Mouse (Mus musculus) kidney, postnatal 4 days (tissue): ENCODE measurements around the gene Cdc25a.

Experiments
- DNase-seq, 2 experiments: peaks; one replicate each; pipeline ENCODE4 v3.0.0; 2021; ENCODE audit warnings: mixed read lengths in 2 of 2

Gene Cdc25a

GRCm38 (mm10) chr9:109932756-109933375 lies 57.5 kb downstream of the Cdc25a start:
- peak; percentile 52 to 62 for DNase-seq

DNA sequence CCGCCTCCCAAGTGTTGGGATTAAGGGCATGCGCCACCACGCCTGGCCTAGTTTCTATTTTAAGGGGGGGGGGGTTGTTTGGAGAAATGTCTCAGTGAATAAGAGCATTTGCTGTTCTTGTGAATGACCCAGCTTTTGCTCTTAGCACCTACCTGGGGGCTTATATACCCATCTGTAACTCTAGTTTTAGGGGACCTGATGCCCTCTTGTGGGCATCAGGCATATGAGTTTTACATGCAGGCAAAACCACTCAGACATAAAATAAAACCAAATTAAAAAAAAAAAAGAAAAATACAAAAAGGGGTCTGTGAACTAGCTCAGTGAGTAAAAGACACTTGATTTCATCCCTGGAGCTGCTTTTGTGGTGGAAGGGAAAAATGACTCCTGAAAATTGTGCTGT lies 64.0 kb downstream of the Cdc25a start:
- DNase-seq = no peak

- DNase-seq = no peak
Observed at GRCm38 (mm10) chr9:109942796-109943195, 67.4 kb downstream of the Cdc25a start.
